Mouse (Mus musculus) Patski (cell line): Measurements from ENCODE around the gene Ahdc1. TPM values are rescaled to one million over a fixed set of nuclear protein-coding genes. Genes with fewer than 3 reads are reported as not detected.

ENCODE experiments used
- ATAC-seq: fragments of 100-300 bp; one replicate; pipeline ENCODE4 v1.8.0; 2021
- CTCF ChIA-PET: fragments of 350-600 bp; sonication (Branson Sonifier 250); formaldehyde crosslinking; loops from one replicate; lab custom pipeline; 2022; ENCODE audit warnings: inconsistent platforms; lab: Charles Lee
- POLR2A ChIA-PET: fragments of 350-600 bp; sonication (Branson Sonifier 250); formaldehyde crosslinking; loops from one replicate; lab custom pipeline; 2022; ENCODE audit warnings: antibody characterized with exemption, inconsistent platforms; lab: Charles Lee
- DNase-seq: peaks from one replicate; pipeline ENCODE4 v3.0.0-alpha.2; 2011; ENCODE audit warnings: low read depth, low spot score
- H3K27me3 ChIP-seq: fragments of 371-371 bp; one replicate; pipeline ENCODE4 v1.5.1; 2021
- CTCF ChIP-seq: fragments of 100-300 bp; IDR thresholded peaks from one replicate; pipeline ENCODE4 v1.5.1; 2021
- in situ Hi-C: fragments of 300-500 bp; cut with MboI; formaldehyde crosslinking; loops from 3 replicates; pipeline ENCODE4 v1.11.1; 2018; ENCODE audit warnings: low pct_unique_long_range_greater_than_20kb, mixed read lengths
- polyA plus RNA-seq: library from polyadenylated mRNA; unstranded; gene quantifications from one replicate; pipeline ENCODE4 v1.2.3, GENCODE M21; 2021

The Ahdc1 gene
- polyA plus RNA-seq, 1 experiment from 2014 or later, result 25.6 TPM

GRCm38 (mm10) chr4:133107788-133108281 is 96.8 kb downstream of the Ahdc1 start:
- in situ Hi-C loops, result no loop called here
- ChIA-PET CTCF (no interaction called here), POLR2A (no interaction called here)
- ATAC-seq, result no peak
- no peak for TF ChIP-seq CTCF
- no peaks in the 10 kb centered on the region for H3K27me3 ChIP-seq
- DNase-seq, result no peak

GRCm38 (mm10) chr4:133108481-133109334 is 97.6 kb downstream of the Ahdc1 start:
- POLR2A ChIA-PET, result no interaction called here
- no peak for ATAC-seq
- TF ChIP-seq CTCF, result no peak
- CTCF ChIA-PET, result no interaction called here
- no peak for DNase-seq
- no peaks in the 10 kb centered on the region for H3K27me3 ChIP-seq
- in situ Hi-C loops, result no loop called here

- ATAC-seq (no peak), DNase-seq (no peak)
- ChIA-PET CTCF (no interaction called here), POLR2A (no interaction called here)
- no peak for TF ChIP-seq CTCF
- H3K27me3 ChIP-seq, result no peaks in the 10 kb centered on the region
- in situ Hi-C loops, result no loop called here
Measured at GRCm38 (mm10) chr4:133109335-133109801, 98.3 kb downstream of the Ahdc1 start.

GRCm38 (mm10) chr4:133112175-133112838 is 101.2 kb downstream of the Ahdc1 start:
- in situ Hi-C loops, result no loop called here
- DNase-seq (no peak), ATAC-seq (no peak)
- ChIA-PET CTCF (interaction anchor here (1.7 kb wide), 1 partner anchor 9 kb away, joined by 3 read pairs; no protein-coding TSS in a partner anchor), POLR2A (interaction anchor here (0.6 kb wide), 1 partner anchor 17 kb away, joined by 4 read pairs; no protein-coding TSS in a partner anchor)
- TF ChIP-seq CTCF, result no peak
- H3K27me3 ChIP-seq, result no peaks in the 10 kb centered on the region

- ATAC-seq, result no peak
- POLR2A ChIA-PET, result no interaction called here
- in situ Hi-C loops, result no loop called here
- no peaks in the 10 kb centered on the region for H3K27me3 ChIP-seq
- DNase-seq, result no peak
- CTCF ChIA-PET, result no interaction called here
- TF ChIP-seq CTCF, result no peak
Measured at GRCm38 (mm10) chr4:133113351-133113882, 102.4 kb downstream of the Ahdc1 start.

- ChIA-PET CTCF (no interaction called here), POLR2A (interaction anchor here (0.6 kb wide), 1 partner anchor 47 kb away, joined by 4 read pairs; no protein-coding TSS in a partner anchor)
- TF ChIP-seq CTCF, result no peak
- in situ Hi-C loops, result no loop called here
- no peaks in the 10 kb centered on the region for H3K27me3 ChIP-seq
- DNase-seq (no peak), ATAC-seq (no peak)
Measured at GRCm38 (mm10) chr4:133114762-133115161, 103.7 kb downstream of the Ahdc1 start.

GRCm38 (mm10) chr4:133115721-133116429 is 104.8 kb downstream of the Ahdc1 start:
- ATAC-seq (no peak), DNase-seq (no peak)
- no peak for TF ChIP-seq CTCF
- in situ Hi-C loops, result no loop called here
- POLR2A ChIA-PET, result no interaction called here
- CTCF ChIA-PET, result no interaction called here
- no peaks in the 10 kb centered on the region for H3K27me3 ChIP-seq

GRCm38 (mm10) chr4:133116756-133117470 is 105.9 kb downstream of the Ahdc1 start:
- ATAC-seq, result no peak
- H3K27me3 ChIP-seq, result no peaks in the 10 kb centered on the region
- in situ Hi-C loops, result no loop called here
- no peak for DNase-seq
- no peak for TF ChIP-seq CTCF
- ChIA-PET POLR2A (no interaction called here), CTCF (no interaction called here)

- DNase-seq (no peak), ATAC-seq (no peak)
- no peak for TF ChIP-seq CTCF
- POLR2A ChIA-PET, result no interaction called here
- no peaks in the 10 kb centered on the region for H3K27me3 ChIP-seq
- in situ Hi-C loops, result no loop called here
- CTCF ChIA-PET, result no interaction called here
Measured at GRCm38 (mm10) chr4:133117556-133118411, 106.7 kb downstream of the Ahdc1 start.
